Mouse (Mus musculus) forebrain, embryonic 15.5 days (tissue): ENCODE measurements at regions not wholly inside any gene's neighbourhood (a gene's known extent, or its start where the extent isn't known, plus 50 kb on each side); places are given as distances from the start of the nearest gene placed in this dataset.
"Not testable (repeated sequence)": the region's sequence is repeated elsewhere in the genome, so short reads cannot be mapped to it uniquely, and the experiment has no call there.

ENCODE experiments used
- ATAC-seq: fragments of 200-750 bp; cut with Nextera tagmentation; replicated peaks from 2 replicates; pipeline ENCODE4 v1.8.0; 2017; ENCODE audit warnings: mild to moderate bottlenecking, moderate TSS enrichment, moderate library complexity
- H3K27ac ChIP-seq: fragments of 300-500 bp; sonication (generic); replicated peaks from 2 replicates; pipeline ENCODE4 v1.5.1; 2015; ENCODE audit warnings: mild to moderate bottlenecking, inconsistent platforms
- H3K27me3 ChIP-seq: fragments of 300-500 bp; sonication (generic); 2 replicates; pipeline ENCODE4 v1.6.1; 2015; ENCODE audit warnings: inconsistent platforms
- H3K36me3 ChIP-seq: fragments of 300-500 bp; sonication (generic); 2 replicates; pipeline ENCODE4 v1.6.1; 2015; ENCODE audit warnings: mild to moderate bottlenecking, inconsistent platforms
- H3K4me1 ChIP-seq: fragments of 300-500 bp; sonication (generic); 2 replicates; pipeline ENCODE4 v1.6.1; 2015; ENCODE audit warnings: inconsistent platforms
- H3K4me2 ChIP-seq: fragments of 300-500 bp; sonication (generic); replicated peaks from 2 replicates; pipeline ENCODE4 v1.6.1; 2015; ENCODE audit warnings: mild to moderate bottlenecking, inconsistent platforms
- H3K4me3 ChIP-seq: fragments of 300-500 bp; sonication (generic); 2 replicates; pipeline ENCODE4 v1.5.1; 2015; ENCODE audit warnings: mild to moderate bottlenecking, inconsistent platforms
- H3K9ac ChIP-seq: fragments of 300-500 bp; sonication (generic); replicated peaks from 2 replicates; pipeline ENCODE4 v1.6.1; 2015; ENCODE audit warnings: mild to moderate bottlenecking, inconsistent platforms
- H3K9me3 ChIP-seq: fragments of 300-500 bp; sonication (generic); 2 replicates; pipeline ENCODE4 v1.6.1; 2016; ENCODE audit warnings: inconsistent platforms
- WGBS: fragments of 180-500 bp; shearing (Covaris S2); methylation state at CpG from one replicate; pipeline ENCODE4 v1.1.7; 2015; ENCODE audit warnings: mixed read lengths; 5-methylcytosine and 5-hydroxymethylcytosine counted together

DNA sequence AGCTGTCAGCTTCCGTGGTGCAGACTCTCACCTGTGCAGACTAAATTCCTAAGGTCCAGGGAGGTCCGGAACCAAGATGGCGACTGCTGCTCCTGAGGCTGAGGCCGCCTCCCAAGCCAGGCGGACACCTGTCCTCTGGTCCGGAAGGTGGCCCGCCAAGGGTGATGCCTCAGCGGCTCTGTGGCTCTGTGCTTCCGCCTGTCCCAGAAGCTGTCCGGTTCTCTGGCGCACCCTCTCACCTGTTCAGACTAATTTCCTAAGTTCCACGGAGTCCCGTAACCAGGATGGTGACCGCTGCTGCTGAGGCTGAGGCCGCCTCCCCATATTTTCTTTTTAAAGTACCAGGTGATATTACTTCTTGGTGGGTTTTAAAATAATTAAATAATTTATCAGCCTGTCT is 65.4 kb upstream of the B3galnt2 start:
- H3K4me2 ChIP-seq, H3K27ac ChIP-seq, H3K36me3 ChIP-seq, H3K27me3 ChIP-seq, H3K4me3 ChIP-seq, H3K9ac ChIP-seq, H3K4me1 ChIP-seq, H3K9me3 ChIP-seq: not testable (repeated sequence)
- 87% methylated on average over 15 of the region's 15 CpGs for WGBS
- ATAC-seq, result peak; percentile 66

DNA sequence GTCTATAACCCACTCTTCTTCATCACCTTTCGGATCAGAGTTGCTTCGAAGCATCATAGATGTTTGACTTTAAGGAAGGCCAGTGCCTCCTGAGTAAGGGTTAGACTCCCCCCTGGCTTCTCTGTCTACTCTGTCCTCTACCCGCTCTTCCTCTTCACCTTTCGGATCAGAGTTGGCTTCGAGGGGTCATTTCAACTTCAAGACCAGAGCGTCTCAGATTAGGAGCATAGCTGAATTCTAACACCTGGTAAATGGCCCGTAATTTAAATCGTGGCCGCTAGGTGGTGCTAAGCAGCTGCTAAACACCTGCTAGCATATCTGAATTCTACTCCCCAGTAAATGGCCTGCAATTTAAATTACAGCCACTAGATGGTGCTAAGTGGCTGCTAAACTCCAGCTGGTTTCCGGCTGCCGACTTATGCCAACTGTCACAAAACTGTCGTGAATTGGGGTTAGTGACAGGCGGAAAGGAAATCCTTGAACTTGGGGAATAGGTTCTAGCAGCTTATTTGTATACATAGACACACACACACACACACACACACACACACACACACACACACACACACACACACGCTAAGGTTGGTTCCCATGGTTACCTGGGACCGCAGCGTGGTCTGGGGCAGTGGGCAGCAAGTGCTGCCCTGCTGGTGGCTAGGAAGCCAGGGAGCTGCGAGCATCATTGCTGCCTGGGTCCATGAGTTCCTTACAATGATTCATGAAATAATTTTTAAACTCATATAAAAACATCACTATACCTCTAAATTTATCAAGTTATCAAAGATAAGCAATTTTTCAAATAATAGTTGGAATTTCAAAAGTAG is 64.8 kb upstream of the B3galnt2 start:
- no peaks in the 10 kb centered on the region for H3K4me1 ChIP-seq
- H3K9me3 ChIP-seq, result no peaks in the 10 kb centered on the region
- H3K4me3 ChIP-seq, result peak overlapping the region; percentile 45
- peak; percentile 97 for ATAC-seq
- H3K27ac ChIP-seq, result no peak overlapping the region
- WGBS, result 18% methylated on average over 17 of the region's 17 CpGs
- H3K9ac ChIP-seq, result peak overlapping the region; percentile 37; the same call in 1 of the 2 replicates
- H3K4me2 ChIP-seq, result peak overlapping the region; percentile 52
- H3K27me3 ChIP-seq, result no peaks in the 10 kb centered on the region
- no peaks in the 10 kb centered on the region for H3K36me3 ChIP-seq

DNA sequence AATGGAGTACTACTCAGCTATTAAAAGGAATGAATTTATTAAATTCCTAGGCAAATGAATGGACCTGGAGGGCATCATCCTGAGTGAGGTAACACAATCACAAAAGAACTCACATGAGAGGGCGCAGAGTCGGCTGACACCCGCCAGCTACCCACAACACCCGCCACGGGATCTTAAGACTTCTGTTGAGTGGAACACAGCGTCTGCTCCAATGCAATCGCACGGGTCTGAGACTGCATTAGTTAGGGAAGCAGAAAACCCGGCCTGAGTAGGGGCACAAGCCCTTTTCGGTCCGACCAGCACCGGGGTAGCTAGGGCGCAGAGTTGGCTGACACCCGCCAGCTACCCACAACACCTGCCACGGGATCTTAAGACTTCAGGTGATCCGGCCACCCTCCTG is 52.1 kb upstream of the B3galnt2 start:
- H3K36me3 ChIP-seq, ATAC-seq: not testable (repeated sequence)
- 91% methylated on average over 16 of the region's 16 CpGs for WGBS

More for the DNA sequence above, 52.1 kb upstream of the B3galnt2 start:
- not testable (repeated sequence) for H3K27ac ChIP-seq, H3K9me3 ChIP-seq, H3K4me1 ChIP-seq, H3K27me3 ChIP-seq, H3K4me2 ChIP-seq, H3K9ac ChIP-seq, H3K4me3 ChIP-seq
